Comparison of ENCODE assay signal across 8 mouse cellular contexts in the genomic region with DNA sequence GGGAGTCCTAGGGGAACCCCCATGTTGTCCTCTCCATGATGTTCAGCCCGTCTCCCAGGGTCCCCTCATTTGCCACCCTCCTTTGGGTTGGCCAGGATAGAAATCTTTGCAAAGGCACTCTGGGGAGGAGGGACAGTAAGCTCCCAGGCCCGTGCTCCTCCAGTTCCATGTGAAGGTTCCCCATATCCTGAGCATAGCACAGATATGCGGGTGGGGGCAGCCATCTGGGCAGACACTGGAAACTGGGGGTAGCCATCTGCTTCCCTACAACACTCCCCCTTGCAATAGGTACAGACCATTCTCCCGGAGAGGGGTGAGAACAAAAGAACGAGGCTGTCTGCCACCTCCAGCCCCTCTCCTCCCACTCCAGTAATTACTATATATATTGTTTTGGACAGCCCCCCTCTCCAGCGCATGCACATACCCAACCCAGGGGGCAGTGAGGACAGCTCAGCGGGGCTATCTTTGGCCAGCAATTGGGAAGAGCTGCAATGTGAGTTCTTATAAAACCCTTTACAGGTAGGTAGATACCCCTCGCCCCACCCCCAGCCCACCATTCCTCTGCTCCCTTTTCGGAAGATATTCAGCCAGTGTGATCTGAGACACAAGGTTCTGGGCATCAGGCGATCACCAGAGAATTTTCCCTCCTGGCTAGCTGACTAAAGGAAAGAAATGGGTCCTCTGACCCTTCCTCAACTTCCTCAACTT. TPM values are rescaled to one million over a fixed set of nuclear protein-coding genes. Genes with fewer than 3 reads are reported as not detected.
A peak's percentile ranks its signal among the peaks of the same experiment; 100 is the strongest.
DNase-seq lines count a peak whose midpoint lies in the region; ATAC-seq lines count a peak whose summit lies in the region.

No protein-coding gene starts in this region.

- H3K36me3 ChIP-seq in heart, embryonic 10.5 days, result peaks cover 28% of the 10 kb centered on the region
- no peaks in the 10 kb centered on the region; the same call in 1 of the 2 replicates for H3K36me3 ChIP-seq in heart, embryonic 16.5 days (ENCODE audit: control insufficient read depth, insufficient read depth)
- peaks cover 4% of the 10 kb centered on the region; the same call in 1 of the 2 replicates for H3K36me3 ChIP-seq in limb, embryonic 11.5 days (ENCODE audit: control insufficient read depth, insufficient read depth, low read length)

- H3K4me3 ChIP-seq in heart, embryonic 10.5 days, result peak overlapping the region; percentile 81
- peak overlapping the region; percentile 30; the same call in 1 of the 2 replicates for H3K4me3 ChIP-seq in brown adipose tissue, adult 24 weeks (ENCODE audit: insufficient read depth, low read depth, low read length)
- H3K4me3 ChIP-seq in heart, embryonic 16.5 days (ENCODE audit: low read length), result peak overlapping the region; percentile 67
- peak overlapping the region; percentile 81 for H3K4me3 ChIP-seq in limb, embryonic 11.5 days (ENCODE audit: low read depth, low read length)

- H3K9me3 ChIP-seq in heart, embryonic 10.5 days, result no peaks in the 10 kb centered on the region
- no peaks in the 10 kb centered on the region for H3K9me3 ChIP-seq in heart, embryonic 16.5 days (replicated peaks; ENCODE audit: control insufficient read depth, low read length)
- no peaks in the 10 kb centered on the region for H3K9me3 ChIP-seq in limb, embryonic 11.5 days (ENCODE audit: control insufficient read depth, low read length)

- H3K27ac ChIP-seq in heart, embryonic 10.5 days, result peak overlapping the region; percentile 92
- no peak overlapping the region for H3K27ac ChIP-seq in brown adipose tissue, adult 24 weeks (replicated peaks; ENCODE audit: low read depth, low read length)
- no peak overlapping the region for H3K27ac ChIP-seq in heart, embryonic 16.5 days (ENCODE audit: low read length)
- peak overlapping the region; percentile 91; the same call in 1 of the 2 replicates for H3K27ac ChIP-seq in limb, embryonic 11.5 days (replicated peaks; ENCODE audit: low read depth, low read length)

- DNase-seq in heart, embryonic 10.5 days (ENCODE audit: low spot score), result no peak
- no peak for DNase-seq in heart, postnatal 14 days
- peak; percentile 29 for DNase-seq in limb, embryonic 11.5 days (ENCODE audit: low spot score)
- DNase-seq in right cerebral cortex, postnatal 14 days, result peak; percentile 56
- no peak for DNase-seq in MN1 (ENCODE audit: low spot score)
- no peak for DNase-seq in kidney, adult 11 months

- WGBS in heart, embryonic 10.5 days, result 46% methylated on average over 10 of the region's 10 CpGs
- WGBS in heart, embryonic 16.5 days, result 50% methylated on average over 10 of the region's 10 CpGs
- 36% methylated on average over 10 of the region's 10 CpGs for WGBS in limb, embryonic 11.5 days

- no peak overlapping the region for H3K9ac ChIP-seq in heart, embryonic 16.5 days (ENCODE audit: low read length)
- H3K9ac ChIP-seq in limb, embryonic 11.5 days (ENCODE audit: low read length), result peak overlapping the region; percentile 86

- ATAC-seq in heart, embryonic 16.5 days (replicated peaks; ENCODE audit: extremely low read depth, insufficient read depth, low FRiP score), result no peak
- no peak for ATAC-seq in limb, embryonic 11.5 days (ENCODE audit: insufficient number of reproducible peaks, low FRiP score, low TSS enrichment, low read depth)

- H3K4me2 ChIP-seq in heart, embryonic 16.5 days (ENCODE audit: low read depth, low read length), result peak overlapping the region; percentile 93
- H3K4me2 ChIP-seq in limb, embryonic 11.5 days (ENCODE audit: low read depth, severe bottlenecking), result peak overlapping the region; percentile 66

- peaks cover 69% of the 10 kb centered on the region for H3K4me1 ChIP-seq in heart, embryonic 10.5 days
- no peaks in the 10 kb centered on the region; the same call in 1 of the 2 replicates for H3K4me1 ChIP-seq in brown adipose tissue, adult 24 weeks (ENCODE audit: control insufficient read depth, insufficient read depth, insufficient read length, low read length)
- H3K4me1 ChIP-seq in heart, embryonic 16.5 days (ENCODE audit: control insufficient read depth, insufficient read depth, low read length), result peaks cover 11% of the 10 kb centered on the region
- H3K4me1 ChIP-seq in limb, embryonic 11.5 days (ENCODE audit: control insufficient read depth, insufficient read depth, low read length), result peaks cover 21% of the 10 kb centered on the region; the same call in 1 of the 2 replicates

- peaks cover 33% of the 10 kb centered on the region for H3K27me3 ChIP-seq in heart, embryonic 10.5 days (ENCODE audit: insufficient read depth, poor library complexity, severe bottlenecking)
- H3K27me3 ChIP-seq in heart, embryonic 16.5 days (ENCODE audit: control insufficient read depth, insufficient read depth, low read length), result peaks cover 26% of the 10 kb centered on the region
- H3K27me3 ChIP-seq in limb, embryonic 11.5 days (ENCODE audit: control insufficient read depth, insufficient read depth, low read length), result no peaks in the 10 kb centered on the region

- intact Hi-C loops in heart, postnatal 14 days (cut with DNase I), result no loop called here

RNA-seq across cellular contexts. Expression of a gene that starts 2.4 kb away (rescaled TPM):
- 21.4 and 28.8 TPM in 2 replicates for polyA plus RNA-seq in heart, embryonic 10.5 days (2016; fragmentation: Nextera tagmentation; extraction: Ambion mirVana)
- 10 to 100 TPM; 17.0 to 17.9 TPM for total RNA-seq in heart, postnatal 14 days (2021)
- 2.0 and 4.0 TPM in 2 replicates for polyA plus RNA-seq in brown adipose tissue, adult 24 weeks (2012; ENCODE audit: insufficient read depth, insufficient read length, missing spikeins)
- 26.0 and 27.0 TPM in 2 replicates for polyA plus RNA-seq in heart, embryonic 16.5 days (2015; fragmentation: Nextera tagmentation; extraction: Ambion mirVana)
- 37.2 and 40.3 TPM in 2 replicates for polyA plus RNA-seq in limb, embryonic 11.5 days (2014; fragmentation: Nextera tagmentation; extraction: Ambion mirVana)

RNA-seq across cellular contexts. Expression of a gene that starts 7.1 kb away (rescaled TPM):
- 9.2 and 12.9 TPM in 2 replicates for polyA plus RNA-seq in heart, embryonic 10.5 days (2016; fragmentation: Nextera tagmentation; extraction: Ambion mirVana)
- total RNA-seq in heart, postnatal 14 days (2021), result 10 to 100 TPM; 45.5 to 66.9 TPM
- polyA plus RNA-seq in brown adipose tissue, adult 24 weeks (2012; ENCODE audit: insufficient read depth, insufficient read length, missing spikeins), result 1.0 and 4.8 TPM in 2 replicates
- 16.2 and 17.6 TPM in 2 replicates for polyA plus RNA-seq in heart, embryonic 16.5 days (2015; fragmentation: Nextera tagmentation; extraction: Ambion mirVana)
- 2.7 and 4.1 TPM in 2 replicates for polyA plus RNA-seq in limb, embryonic 11.5 days (2014; fragmentation: Nextera tagmentation; extraction: Ambion mirVana)

RNA-seq across cellular contexts. Expression of a gene that starts 8.0 kb away (rescaled TPM):
- 78.4 and 91.4 TPM in 2 replicates for polyA plus RNA-seq in heart, embryonic 10.5 days (2016; fragmentation: Nextera tagmentation; extraction: Ambion mirVana)
- total RNA-seq in heart, postnatal 14 days (2021), result 10 to 100 TPM; 36.1 to 43.4 TPM
- 5.0 and 5.8 TPM in 2 replicates for polyA plus RNA-seq in brown adipose tissue, adult 24 weeks (2012; ENCODE audit: insufficient read depth, insufficient read length, missing spikeins)
- 69.9 and 72.5 TPM in 2 replicates for polyA plus RNA-seq in heart, embryonic 16.5 days (2015; fragmentation: Nextera tagmentation; extraction: Ambion mirVana)
- polyA plus RNA-seq in limb, embryonic 11.5 days (2014; fragmentation: Nextera tagmentation; extraction: Ambion mirVana), result 138 TPM in 2 replicates

RNA-seq across cellular contexts. Expression of a gene that starts 22.5 kb away (rescaled TPM):
- 1.5 and 3.6 TPM in 2 replicates for polyA plus RNA-seq in heart, embryonic 10.5 days (2016; fragmentation: Nextera tagmentation; extraction: Ambion mirVana)
- total RNA-seq in heart, postnatal 14 days (2021), result 1 to 10 TPM; 2.9 to 3.8 TPM
- polyA plus RNA-seq in brown adipose tissue, adult 24 weeks (2012; ENCODE audit: insufficient read depth, insufficient read length, missing spikeins), result 0.95 and 1.8 TPM in 2 replicates
- polyA plus RNA-seq in heart, embryonic 16.5 days (2015; fragmentation: Nextera tagmentation; extraction: Ambion mirVana), result 3.4 and 6.5 TPM in 2 replicates
- 3.4 TPM in 2 replicates for polyA plus RNA-seq in limb, embryonic 11.5 days (2014; fragmentation: Nextera tagmentation; extraction: Ambion mirVana)

RNA-seq across cellular contexts. Expression of a gene that starts 23.9 kb away (rescaled TPM):
- polyA plus RNA-seq in heart, embryonic 10.5 days (2016; fragmentation: Nextera tagmentation; extraction: Ambion mirVana), result 27.9 and 29.3 TPM in 2 replicates
- 10 to 100 TPM; 22.8 to 23.1 TPM for total RNA-seq in heart, postnatal 14 days (2021)
- 15.4 and 18.5 TPM in 2 replicates for polyA plus RNA-seq in brown adipose tissue, adult 24 weeks (2012; ENCODE audit: insufficient read depth, insufficient read length, missing spikeins)
- polyA plus RNA-seq in heart, embryonic 16.5 days (2015; fragmentation: Nextera tagmentation; extraction: Ambion mirVana), result 26.3 and 27.2 TPM in 2 replicates
- polyA plus RNA-seq in limb, embryonic 11.5 days (2014; fragmentation: Nextera tagmentation; extraction: Ambion mirVana), result 17.8 and 20.3 TPM in 2 replicates

Comparison
In these comparisons a context has a peak if more than half of its experiments do, and no peak if none do; other contexts are left out.
1. H3K27ac ChIP-seq: peak in heart, embryonic 10.5 days (single experiment) and limb, embryonic 11.5 days (single experiment); none in brown adipose tissue, adult 24 weeks (single experiment) and heart, embryonic 16.5 days (single experiment).
2. DNase-seq: peak in limb, embryonic 11.5 days (single experiment) and right cerebral cortex, postnatal 14 days (single experiment); none in heart, embryonic 10.5 days (single experiment), heart, postnatal 14 days (0 of 2), MN1 (single experiment) and kidney, adult 11 months (single experiment).
3. H3K4me3 ChIP-seq: peak in every context shown above with its lines; median percentile 81 in heart, embryonic 10.5 days; 81 in limb, embryonic 11.5 days; 67 in heart, embryonic 16.5 days; 30 in brown adipose tissue, adult 24 weeks.
4. RNA of a gene that starts 8.0 kb away (polyA plus RNA-seq): 138 TPM in limb, embryonic 11.5 days, 78.4 to 91.4 TPM in heart, embryonic 10.5 days and 69.9 to 72.5 TPM in heart, embryonic 16.5 days; 5.0 to 5.8 TPM in brown adipose tissue, adult 24 weeks; every median in the first group is over 10 times any median in the second.